Mouse (Mus musculus) erythroblast, embryonic 14.5 days (primary cell): ENCODE measurements around the gene Gm13287.

Source experiments
- GATA1 ChIP-seq: IDR thresholded peaks from 2 replicates; pipeline ENCODE4 v1.6.1; 2012; ENCODE audit warnings: low read length, inconsistent platforms, mixed read lengths
- TAL1 ChIP-seq: IDR thresholded peaks from 3 replicates; pipeline ENCODE4 v1.6.1; 2012; ENCODE audit warnings: low read length, inconsistent platforms, mixed read lengths

GRCm38 (mm10) chr4:88851026-88851763 is 48.1 kb downstream of the Gm13287 start:
- TF ChIP-seq TAL1 (no peak), GATA1 (no peak)
